Mouse (Mus musculus) mammary gland, adult 2 months (tissue): Measurements from ENCODE around the gene Olfr1330. TPM values are rescaled to one million over a fixed set of nuclear protein-coding genes. Genes with fewer than 3 reads are reported as not detected.

ENCODE experiments used
- polyA plus RNA-seq: library from polyadenylated mRNA; depleted of rRNA; stranded (reverse); fragments of >200 nt; gene quantifications from 2 replicates; pipeline ENCODE4 v1.2.3, GENCODE M21; 2012; ENCODE audit warnings: low replicate concordance; rRNA removed

Gene Olfr1330
- polyA plus RNA-seq = not detected in 2 replicates

GRCm38 (mm10) chr4:118888297-118888696 is at the start of gene Olfr1330:
TSS of gene Olfr1330 (plus strand) at chr4:118888597.

GRCm38 (mm10) chr4:118864349-118864748 is 24.0 kb upstream of the Olfr1330 start, which contains the start of gene Olfr1331:
TSS of gene Olfr1331 (plus strand) at chr4:118864649.

GRCm38 (mm10) chr4:118917365-118917764 is 29.0 kb downstream of the Olfr1330 start, which contains the start of gene Olfr1329:
TSS of gene Olfr1329 (minus strand) at chr4:118917465.

GRCm38 (mm10) chr4:118938512-118938911 is 50.1 kb downstream of the Olfr1330 start, which contains the start of gene Olfr1328:
TSS of gene Olfr1328 (minus strand) at chr4:118938612.

Other genes starting within 250 kb of the Olfr1330 start
- gene Olfr62, start 229.6 kb upstream of the Olfr1330 start, polyA plus RNA-seq = not detected in 2 replicates
- 0.23 TPM in 1 of 2 replicates, not detected in the other for gene Olfr1342, start 195.8 kb upstream of the Olfr1330 start, polyA plus RNA-seq
- not detected in 2 replicates for gene Olfr1341, start 185.1 kb upstream of the Olfr1330 start, polyA plus RNA-seq
- gene Olfr1340, start 168.5 kb upstream of the Olfr1330 start, polyA plus RNA-seq = not detected in 2 replicates
- not detected in 2 replicates for gene Olfr1339, start 156.4 kb upstream of the Olfr1330 start, polyA plus RNA-seq
- not detected in 2 replicates for gene Olfr1338, start 129.9 kb upstream of the Olfr1330 start, polyA plus RNA-seq
- not detected in 2 replicates for gene Olfr1337, start 106.0 kb upstream of the Olfr1330 start, polyA plus RNA-seq
- gene Olfr1335, start 78.7 kb upstream of the Olfr1330 start, polyA plus RNA-seq = not detected in 2 replicates
- not detected in 2 replicates for gene Olfr1333, start 52.3 kb upstream of the Olfr1330 start, polyA plus RNA-seq
- not detected in 2 replicates for gene Olfr1331, start 23.9 kb upstream of the Olfr1330 start, polyA plus RNA-seq
- not detected in 2 replicates for gene Olfr1329, start 28.9 kb downstream of the Olfr1330 start, polyA plus RNA-seq
- not detected in 2 replicates for gene Olfr1328, start 50.0 kb downstream of the Olfr1330 start, polyA plus RNA-seq
- gene Lao1, start 73.0 kb downstream of the Olfr1330 start, polyA plus RNA-seq = 0.10 and 0.20 TPM in 2 replicates
- gene Slc2a1, start 220.1 kb downstream of the Olfr1330 start, polyA plus RNA-seq = 41.3 and 50.4 TPM in 2 replicates